Mouse (Mus musculus) stomach, postnatal 0 days (tissue): ENCODE measurements at regions not wholly inside any gene's neighbourhood (a gene's known extent, or its start where the extent isn't known, plus 50 kb on each side); places are given as distances from the start of the nearest gene placed in this dataset.
A peak's percentile ranks its signal among the peaks of the same experiment; 100 is the strongest.

Source experiments
- ATAC-seq: fragments of 200-750 bp; cut with Nextera tagmentation; 2 replicates; pipeline ENCODE4 v1.8.0; 2017; ENCODE audit not compliant: low FRiP score, low TSS enrichment
- DNase-seq: peaks from one replicate; pipeline ENCODE4 v3.0.0-alpha.2; 2016; ENCODE audit warnings: low spot score
- H3K27ac ChIP-seq: fragments of 300-500 bp; sonication (generic); replicated peaks from 2 replicates; pipeline ENCODE4 v1.5.1; 2014; ENCODE audit warnings: mild to moderate bottlenecking, control low read depth
- H3K27me3 ChIP-seq: fragments of 300-500 bp; sonication (generic); 2 replicates; pipeline ENCODE4 v1.6.1; 2014; ENCODE audit warnings: low read length; ENCODE audit not compliant: control insufficient read depth, insufficient read depth
- H3K36me3 ChIP-seq: fragments of 300-500 bp; sonication (generic); 2 replicates; pipeline ENCODE4 v1.6.1; 2014; ENCODE audit warnings: low read length, mixed read lengths; ENCODE audit not compliant: control insufficient read depth, insufficient read depth
- H3K4me1 ChIP-seq: fragments of 300-500 bp; sonication (generic); replicated peaks from 2 replicates; pipeline ENCODE4 v1.6.1; 2014; ENCODE audit warnings: antibody characterized with exemption; ENCODE audit not compliant: control insufficient read depth, insufficient read depth
- H3K4me2 ChIP-seq: fragments of 300-500 bp; sonication (generic); replicated peaks from 2 replicates; pipeline ENCODE4 v1.6.1; 2014; ENCODE audit warnings: low read depth, mild to moderate bottlenecking, control low read depth, moderate library complexity
- H3K4me3 ChIP-seq: fragments of 300-500 bp; sonication (generic); 2 replicates; pipeline ENCODE4 v1.5.1; 2014; ENCODE audit warnings: low read depth, low read length, control low read depth
- H3K9ac ChIP-seq: fragments of 300-500 bp; sonication (generic); 2 replicates; pipeline ENCODE4 v1.6.1; 2014; ENCODE audit warnings: mild to moderate bottlenecking, low read length, control low read depth, mixed read lengths
- H3K9me3 ChIP-seq: fragments of 300-500 bp; sonication (generic); 2 replicates; pipeline ENCODE4 v1.6.1; 2016; ENCODE audit warnings: low read length; ENCODE audit not compliant: control insufficient read depth
- CTCF ChIP-seq: IDR thresholded peaks from 2 replicates; pipeline ENCODE4 v1.5.1; 2016; ENCODE audit warnings: antibody characterized with exemption, low read depth, mild to moderate bottlenecking, moderate library complexity
- EP300 ChIP-seq: optimal IDR thresholded peaks from 2 replicates; pipeline ENCODE3; 2016; ENCODE audit warnings: antibody characterized with exemption
- WGBS: fragments of 180-500 bp; shearing (Covaris S2); extraction: QIAGEN DNeasy Blood & Tissue Kit; methylation state at CpG from one replicate; pipeline ENCODE4 v1.1.7; 2014; 5-methylcytosine and 5-hydroxymethylcytosine counted together

DNA sequence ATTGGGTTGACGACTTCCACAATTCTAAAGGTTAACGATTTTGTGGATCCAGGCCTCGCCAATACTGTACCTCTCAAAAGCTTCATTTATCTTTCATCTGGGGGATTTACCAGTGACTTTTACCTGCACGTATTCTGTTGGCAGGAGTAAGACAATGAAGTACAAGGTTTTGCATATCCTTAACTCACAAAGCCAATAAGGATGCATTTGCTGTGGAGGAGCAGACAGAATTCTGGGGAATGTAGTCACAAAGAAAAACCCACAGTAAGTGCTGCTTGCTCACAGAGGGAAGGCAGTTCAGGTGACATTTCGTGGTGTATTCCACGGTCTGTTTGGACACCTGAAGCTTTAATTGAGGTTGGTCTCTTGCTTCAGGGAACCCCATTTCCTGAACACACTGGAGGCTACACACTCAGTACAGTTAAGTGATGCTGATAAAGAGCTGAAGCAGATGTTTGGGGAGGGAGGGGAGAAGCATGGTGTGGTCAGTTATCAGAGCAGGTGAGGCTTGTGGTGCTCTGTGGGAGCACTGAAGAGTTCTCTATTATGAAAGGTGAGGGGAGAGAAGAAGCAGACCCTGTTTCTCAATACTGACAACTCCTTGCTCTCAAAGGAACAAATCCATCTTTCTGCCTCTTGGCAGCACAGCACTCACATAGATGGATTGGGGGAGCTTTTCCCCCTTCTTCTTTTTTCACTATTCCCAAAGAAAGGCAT is 358.1 kb downstream of the Sorl1 start:
- no peak overlapping the region for H3K27ac ChIP-seq
- ATAC-seq, result no peak
- no peak overlapping the region for H3K4me2 ChIP-seq
- H3K36me3 ChIP-seq, result no peaks in the 10 kb centered on the region
- 56% methylated on average over 6 of the region's 6 CpGs for WGBS
- H3K4me1 ChIP-seq, result no peaks in the 10 kb centered on the region
- TF ChIP-seq EP300, result no peak
- no peak for DNase-seq
- H3K9ac ChIP-seq, result no peak overlapping the region
- H3K4me3 ChIP-seq, result no peak overlapping the region
- no peaks in the 10 kb centered on the region for H3K27me3 ChIP-seq
- H3K9me3 ChIP-seq, result no peaks in the 10 kb centered on the region

DNA sequence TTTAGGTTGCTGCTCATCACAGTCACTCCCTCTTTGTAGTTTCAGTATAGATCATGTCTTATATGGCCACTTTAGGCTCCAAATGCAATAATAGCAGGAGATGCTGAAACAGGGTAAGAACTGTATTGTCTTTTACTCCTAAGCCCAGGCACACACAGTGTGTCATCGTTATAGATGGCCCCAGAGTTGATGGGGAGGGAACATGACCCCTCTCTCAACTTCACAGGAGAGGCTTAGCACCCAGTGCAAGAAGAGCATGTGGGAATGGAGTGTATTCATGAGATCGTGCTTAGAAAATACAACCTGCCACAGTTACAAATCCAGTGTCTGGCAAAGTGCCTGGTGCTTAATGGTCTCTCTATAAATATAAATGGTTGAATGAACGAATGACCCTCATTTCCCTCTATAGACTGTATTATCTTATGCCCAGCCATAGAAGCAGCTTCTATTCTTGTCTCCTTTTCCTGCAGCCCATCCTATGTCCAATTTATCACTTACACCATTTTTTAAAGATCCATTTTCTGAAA is 363.0 kb downstream of the Sorl1 start:
- Histone ChIP-seq H3K9ac (no peak overlapping the region), H3K4me3 (no peak overlapping the region), H3K27me3 (no peaks in the 10 kb centered on the region), H3K4me2 (no peak overlapping the region), H3K36me3 (no peaks in the 10 kb centered on the region), H3K27ac (no peak overlapping the region), H3K4me1 (no peaks in the 10 kb centered on the region), H3K9me3 (no peaks in the 10 kb centered on the region)
- no peak for DNase-seq
- ATAC-seq, result no peak
- TF ChIP-seq CTCF, result no peak
- no peak for TF ChIP-seq EP300
- 33% methylated on average over 3 of the region's 3 CpGs for WGBS

DNA sequence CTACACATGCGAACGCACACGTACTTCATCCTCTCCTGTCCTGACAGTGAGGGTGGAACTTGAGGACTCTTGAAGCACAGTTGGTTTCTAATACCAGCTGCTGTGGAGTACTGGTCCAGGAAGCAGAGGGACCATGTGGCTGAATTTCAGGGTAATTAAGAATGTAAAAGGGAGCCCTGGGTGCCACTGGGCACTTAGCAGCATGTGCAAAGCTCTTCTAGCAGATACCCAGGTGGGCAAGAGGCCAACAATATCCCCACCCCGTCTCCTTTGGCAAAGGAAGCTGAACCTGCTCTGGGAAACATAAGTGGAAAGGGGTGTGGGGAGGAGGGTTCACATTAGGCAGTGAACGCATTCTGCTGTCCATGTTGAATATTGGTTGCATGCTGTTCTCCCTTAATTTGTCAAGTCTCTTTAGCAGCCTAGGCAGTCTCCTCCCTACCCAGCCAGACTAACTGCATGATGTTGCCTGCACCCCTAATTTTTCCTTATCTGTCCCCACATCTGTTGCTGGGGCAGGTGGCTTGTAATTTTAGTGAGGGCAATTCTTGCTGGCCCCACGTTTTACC is 369.6 kb downstream of the Sorl1 start:
- TF ChIP-seq CTCF (no peak), EP300 (no peak)
- no peak overlapping the region for H3K27ac ChIP-seq
- ATAC-seq (no peak), DNase-seq (no peak)
- H3K9me3 ChIP-seq, result no peaks in the 10 kb centered on the region
- no peak overlapping the region for H3K9ac ChIP-seq
- no peaks in the 10 kb centered on the region for H3K4me1 ChIP-seq
- no peaks in the 10 kb centered on the region for H3K27me3 ChIP-seq
- H3K4me2 ChIP-seq, result no peak overlapping the region
- no peaks in the 10 kb centered on the region for H3K36me3 ChIP-seq
- no peak overlapping the region for H3K4me3 ChIP-seq
- 66% methylated on average over 6 of the region's 6 CpGs for WGBS

DNA sequence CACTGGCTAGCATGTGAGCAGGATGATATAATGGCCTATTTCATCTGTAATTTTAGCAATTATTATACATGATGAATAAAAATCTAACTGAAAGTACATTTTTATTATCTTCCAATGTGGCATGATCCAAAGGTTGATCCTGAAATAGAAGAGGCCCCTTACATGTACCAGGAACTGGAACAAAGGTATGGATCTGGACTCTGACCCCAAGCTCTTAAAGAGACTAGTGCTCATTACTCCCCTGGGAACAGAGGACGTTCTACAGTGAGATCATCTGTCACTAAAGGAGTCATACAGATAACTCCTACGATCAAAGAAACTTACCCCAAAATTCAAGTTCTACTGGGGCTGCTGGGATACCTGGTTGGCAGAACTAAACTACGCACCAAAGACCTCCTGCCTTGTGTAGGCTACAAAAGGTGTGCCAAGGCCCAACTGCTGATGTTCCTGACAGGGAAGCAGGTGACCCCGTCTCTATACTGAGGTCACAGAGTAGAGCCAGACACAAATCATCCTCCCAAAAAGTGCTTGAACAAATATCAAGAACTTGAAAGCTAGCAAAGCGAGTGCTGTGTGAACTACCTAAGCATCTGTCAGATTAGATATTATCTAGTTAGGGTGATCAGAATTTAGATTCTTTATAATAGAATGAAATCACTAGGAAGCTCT is 378.0 kb downstream of the Sorl1 start:
- TF ChIP-seq CTCF, result no peak
- TF ChIP-seq EP300, result no peak
- Histone ChIP-seq H3K4me2 (no peak overlapping the region), H3K9me3 (no peaks in the 10 kb centered on the region), H3K27ac (no peak overlapping the region), H3K4me1 (no peaks in the 10 kb centered on the region), H3K36me3 (no peaks in the 10 kb centered on the region), H3K4me3 (no peak overlapping the region), H3K9ac (no peak overlapping the region), H3K27me3 (no peaks in the 10 kb centered on the region)
- WGBS, result 76% methylated on average over 5 of the region's 5 CpGs
- peak; percentile 65; the same call in 1 of the 2 replicates for ATAC-seq
- no peak for DNase-seq

DNA sequence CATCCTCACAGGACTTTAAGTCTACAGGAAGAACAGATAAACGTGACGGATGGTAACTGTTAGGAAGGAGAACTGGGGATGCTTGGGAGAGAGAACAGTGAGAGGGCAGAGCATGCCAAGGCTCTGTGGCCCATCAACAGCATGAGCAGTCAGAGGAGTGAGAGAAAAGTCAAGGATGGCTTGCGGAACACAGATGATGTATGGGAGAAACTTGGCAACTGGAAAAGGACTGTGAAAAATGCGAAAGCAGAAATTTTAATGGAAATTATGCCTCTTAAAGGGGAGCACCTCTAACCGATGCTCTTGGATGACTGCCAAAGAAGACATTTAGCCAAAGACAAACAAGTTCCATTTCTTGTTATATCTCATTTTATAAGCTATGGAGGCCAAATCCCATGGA is 382.6 kb downstream of the Sorl1 start:
- ATAC-seq (no peak), DNase-seq (no peak)
- H3K4me3 ChIP-seq, result no peak overlapping the region
- H3K4me1 ChIP-seq, result no peaks in the 10 kb centered on the region
- no peak overlapping the region for H3K4me2 ChIP-seq
- WGBS, result 40% methylated on average over 5 of the region's 5 CpGs
- no peaks in the 10 kb centered on the region for H3K9me3 ChIP-seq
- H3K27me3 ChIP-seq, result no peaks in the 10 kb centered on the region
- H3K36me3 ChIP-seq, result no peaks in the 10 kb centered on the region
- TF ChIP-seq EP300 (no peak), CTCF (no peak)
- no peak overlapping the region for H3K27ac ChIP-seq
- H3K9ac ChIP-seq, result no peak overlapping the region

DNA sequence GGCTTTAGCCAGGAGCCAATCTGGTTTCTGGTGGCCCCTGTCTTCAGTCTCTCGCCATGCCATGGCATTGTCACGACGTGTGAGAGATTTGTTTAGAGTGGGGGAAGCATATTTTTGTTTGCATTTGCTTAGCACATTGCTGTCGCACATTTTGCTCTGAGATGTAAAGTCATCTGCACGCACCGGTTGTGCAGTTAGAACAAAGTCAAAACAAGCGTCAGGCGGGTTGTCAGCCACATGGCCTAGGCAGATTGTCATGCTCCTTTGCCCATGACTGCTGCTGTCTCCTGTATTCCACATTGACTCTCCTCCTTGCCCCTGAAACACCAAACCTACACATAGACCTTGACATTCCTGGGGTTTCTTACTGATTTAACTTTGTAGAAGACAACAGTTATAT is 383.6 kb downstream of the Sorl1 start:
- Histone ChIP-seq H3K4me3 (no peak overlapping the region), H3K9ac (no peak overlapping the region)

More for the DNA sequence above, 383.6 kb downstream of the Sorl1 start:
- ATAC-seq, result no peak
- H3K4me1 ChIP-seq, result no peaks in the 10 kb centered on the region
- no peaks in the 10 kb centered on the region for H3K36me3 ChIP-seq
- TF ChIP-seq EP300 (no peak), CTCF (no peak)
- no peaks in the 10 kb centered on the region for H3K27me3 ChIP-seq
- H3K4me2 ChIP-seq, result no peak overlapping the region
- 86% methylated on average over 8 of the region's 8 CpGs for WGBS
- no peak for DNase-seq
- H3K27ac ChIP-seq, result no peak overlapping the region
- no peaks in the 10 kb centered on the region for H3K9me3 ChIP-seq
